Mouse (Mus musculus): ENCODE data around the gene Zfpl1.
A peak's percentile ranks its signal among the peaks of the same experiment; 100 is the strongest.
"Not testable (repeated sequence)": the region's sequence is repeated elsewhere in the genome, so short reads cannot be mapped to it uniquely, and the experiment has no call there.

The Zfpl1 gene

DNA sequence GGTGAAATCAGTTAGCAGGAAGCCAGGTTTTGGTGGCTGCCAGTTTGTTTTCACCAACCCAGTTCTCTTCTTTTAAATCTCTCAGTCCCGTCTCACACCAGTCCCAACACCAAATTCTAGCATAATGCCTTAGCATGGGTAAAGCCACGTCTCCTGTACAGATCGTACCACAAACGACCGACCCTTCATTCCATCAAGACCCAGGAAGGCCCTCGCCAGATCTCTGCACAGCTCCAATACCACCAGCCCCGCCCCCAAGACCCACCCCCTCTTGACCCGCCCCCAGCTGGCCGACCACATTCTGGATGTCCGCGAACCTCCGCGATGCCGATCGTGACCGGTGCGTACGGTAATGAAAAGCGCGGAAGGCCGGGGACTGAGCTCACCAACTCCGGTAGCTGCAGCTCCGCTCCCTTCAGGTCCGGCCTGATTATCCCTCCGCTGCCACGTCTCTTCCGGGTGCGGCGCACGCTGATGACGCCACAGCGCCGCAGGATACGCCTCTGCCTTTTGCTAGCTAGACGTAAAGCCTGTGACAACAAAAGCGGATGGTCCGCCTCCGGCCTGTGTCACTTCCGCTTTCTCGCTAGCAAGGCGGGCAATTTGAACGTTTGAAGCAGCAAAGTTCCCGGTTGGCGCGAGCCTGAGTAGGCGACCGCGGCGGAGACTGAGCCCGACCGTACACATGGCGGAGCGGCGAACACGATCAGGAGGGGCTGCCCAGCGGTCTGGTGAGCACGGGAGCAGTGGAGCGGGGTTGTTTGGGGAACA, at the start of gene Zfpl1, which contains the start of gene Cdca5:
Gene Zfpl1, minus strand, starts transcription at position 479 of the 771 bp plus-strand sequence.
Gene Cdca5, plus strand, starts transcription at position 506 of the 771 bp plus-strand sequence.
- peak; percentile 96 to 98 for DNase-seq (ENCODE audit: low spot score in 2 of 2)

DNA sequence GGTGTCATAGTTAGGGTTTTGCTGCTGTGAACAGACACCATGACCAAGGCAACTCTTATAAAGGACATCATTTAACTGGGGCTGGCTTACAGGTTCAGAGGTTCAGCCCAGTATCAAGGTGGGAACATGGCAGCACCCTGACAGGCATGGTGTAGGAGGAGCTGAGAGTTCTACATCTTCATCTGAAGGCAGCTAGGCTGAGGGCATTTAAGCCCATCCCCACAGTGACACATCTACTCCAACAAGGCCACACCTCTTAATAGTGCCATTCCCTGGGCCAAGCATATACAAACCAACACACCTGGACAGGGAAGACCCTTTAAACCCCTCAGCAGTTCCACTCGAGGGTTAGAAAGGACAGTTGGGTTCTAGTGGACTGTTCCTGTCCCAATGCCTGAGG, 48.4 kb upstream of the Zfpl1 start:
- not testable (repeated sequence) for DNase-seq (ENCODE audit: low spot score in 2 of 2)

DNA sequence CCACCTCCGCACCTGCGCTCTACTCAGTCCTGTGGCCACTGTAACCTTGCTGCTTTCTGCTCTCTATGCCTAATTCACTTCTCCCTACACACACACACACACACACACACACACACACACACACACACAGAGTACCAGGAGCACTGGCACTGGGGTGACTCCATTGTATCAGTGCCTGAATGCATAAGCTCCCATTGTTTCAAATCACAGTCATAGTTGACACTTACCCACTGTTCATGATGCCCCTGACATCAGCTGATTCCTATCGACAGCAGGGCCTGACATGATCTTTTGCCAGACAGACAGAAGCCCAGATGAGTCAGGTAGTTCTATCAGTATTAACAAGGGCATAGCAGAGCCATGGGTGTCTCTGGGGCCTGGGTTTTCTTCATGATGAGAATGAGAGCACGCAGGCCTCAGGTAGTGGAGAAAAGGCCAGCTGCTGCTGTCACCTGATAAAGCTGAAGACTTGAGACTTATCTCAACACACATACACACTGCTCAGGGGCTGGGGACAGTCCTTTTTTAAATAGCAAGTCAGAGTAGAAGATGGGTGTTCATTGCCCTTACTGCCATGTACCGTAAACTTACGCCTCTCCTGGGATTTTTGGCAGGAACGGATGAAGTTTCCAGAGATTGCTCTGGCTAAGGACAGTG, 47.5 kb upstream of the Zfpl1 start:
- DNase-seq (ENCODE audit: low spot score in 2 of 2), result no peak

DNA sequence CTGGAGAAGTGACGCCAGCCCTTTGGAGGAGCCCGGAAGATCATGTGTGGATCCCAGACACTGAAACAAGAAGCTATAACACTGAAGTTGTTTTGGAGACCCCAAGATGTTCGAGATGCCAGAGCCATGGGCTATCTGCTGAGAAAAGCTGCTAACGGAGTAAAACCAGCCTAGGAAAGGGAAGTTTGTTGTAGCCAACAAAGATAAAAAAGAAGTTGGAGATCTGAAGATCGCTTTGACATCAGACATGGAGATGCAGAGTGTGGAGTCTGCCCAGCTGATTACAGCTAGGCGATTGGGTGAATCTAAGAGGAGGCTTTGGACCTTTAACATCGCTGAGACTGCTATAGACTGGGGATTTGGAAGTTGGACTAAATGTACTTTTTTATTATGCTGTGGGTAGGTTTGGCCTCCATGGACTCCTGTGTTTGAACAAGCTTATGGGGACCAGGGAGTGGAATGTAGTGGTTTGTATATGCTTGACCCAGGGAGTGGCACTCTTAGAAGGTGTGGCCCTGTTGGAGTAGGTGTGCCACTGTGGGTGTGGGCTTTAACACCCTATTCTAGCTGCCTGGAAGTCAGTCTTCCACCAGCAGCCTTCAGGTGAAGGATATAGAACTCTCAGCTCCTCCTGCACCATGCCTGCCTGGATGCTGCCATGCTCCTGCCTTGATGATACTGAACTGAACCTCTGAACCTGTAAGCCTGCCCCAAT, 45.8 kb upstream of the Zfpl1 start:
- not testable (repeated sequence) for DNase-seq (ENCODE audit: low spot score in 2 of 2)

DNA sequence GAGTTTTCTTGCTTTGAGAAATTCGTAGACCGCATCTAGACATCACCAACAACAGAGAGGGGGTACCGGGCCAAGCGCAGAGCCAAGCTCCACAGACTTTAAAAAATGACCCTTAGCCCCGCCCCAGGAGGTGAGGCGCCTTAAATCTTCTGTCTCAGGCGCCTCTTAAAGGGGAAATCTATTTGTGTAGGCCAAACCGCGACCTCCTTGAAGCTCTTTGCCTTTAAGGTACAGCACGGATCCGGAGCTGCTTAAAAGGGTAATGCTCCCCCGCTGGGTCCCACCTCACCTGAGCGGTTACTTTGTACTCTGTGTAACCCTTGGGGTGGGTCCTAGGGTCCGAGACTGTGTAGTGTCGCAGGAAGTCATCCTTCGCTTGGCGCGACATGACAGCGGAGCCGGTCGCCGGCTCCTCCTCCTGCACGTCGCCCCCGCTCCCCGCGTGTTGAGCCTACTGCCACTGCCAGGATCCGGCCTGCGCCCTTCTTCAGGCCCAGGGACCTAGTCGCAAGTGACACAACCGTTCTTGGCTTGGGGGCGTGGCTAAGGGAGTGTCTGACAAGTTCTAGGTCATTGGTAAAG, 43.1 kb upstream of the Zfpl1 start, which contains the start of gene Snx15:
Gene Snx15, minus strand, starts transcription at position 545 of the 582 bp plus-strand sequence.
- peak; percentile 74 to 87 for DNase-seq (ENCODE audit: low spot score in 2 of 2)

DNA sequence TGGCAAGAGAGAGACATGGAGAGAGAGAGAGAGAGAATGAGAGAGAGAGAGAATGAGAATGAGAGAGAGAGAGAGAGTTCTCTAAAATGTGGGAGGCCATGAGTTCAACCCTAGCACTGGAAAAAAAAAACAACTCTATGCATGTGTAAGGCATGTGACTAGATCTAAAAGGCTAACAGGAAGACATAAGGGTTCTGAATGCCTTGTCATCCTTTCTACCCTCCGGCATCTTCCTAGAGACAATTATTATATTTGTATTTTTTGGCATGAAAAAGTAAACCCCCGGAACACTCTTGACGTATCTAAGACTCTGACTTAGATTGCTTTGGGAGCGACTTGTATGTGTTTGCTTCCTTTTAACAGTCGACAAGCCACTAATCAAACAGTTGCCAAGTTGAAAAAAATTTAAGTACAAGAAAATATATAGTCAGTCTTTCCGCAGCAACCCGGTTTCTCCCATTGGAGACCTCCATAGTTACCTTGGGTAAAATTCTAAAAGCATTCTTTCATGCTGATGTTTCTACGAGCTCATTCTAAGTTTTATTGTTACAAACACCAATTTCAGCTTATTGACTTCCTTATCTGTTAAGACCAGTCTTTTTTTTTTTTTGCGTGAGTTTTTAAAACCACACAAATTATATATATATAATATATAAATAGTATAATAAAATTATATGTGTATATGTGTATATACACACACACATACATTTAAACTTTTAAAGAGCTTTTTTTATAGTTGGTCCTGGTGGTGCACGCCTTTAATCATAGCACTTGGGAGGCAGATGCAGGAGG, 42.2 kb upstream of the Zfpl1 start:
- no peak for DNase-seq (ENCODE audit: low spot score in 2 of 2)

DNA sequence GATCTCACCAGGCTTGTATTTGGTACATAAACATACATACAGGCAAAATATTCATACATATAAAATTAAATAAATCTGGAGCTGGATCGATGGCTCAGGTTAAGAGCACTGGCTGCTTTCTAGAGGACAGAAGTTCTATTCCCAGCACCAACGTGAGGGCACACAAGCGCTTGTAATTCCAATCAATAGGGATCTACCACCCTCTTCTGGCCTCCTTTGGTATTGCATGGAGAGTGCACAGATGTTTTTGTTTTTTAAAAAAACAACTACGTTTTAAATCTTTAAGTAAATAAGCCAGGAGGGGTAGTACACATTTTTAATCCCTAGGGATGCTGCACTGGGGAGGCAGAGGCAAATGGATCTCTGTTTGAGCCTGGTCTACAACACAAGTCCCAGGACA, 41.5 kb upstream of the Zfpl1 start:
- peak in 1 of 2 experiments; percentile 44 for DNase-seq (ENCODE audit: low spot score in 2 of 2)

DNA sequence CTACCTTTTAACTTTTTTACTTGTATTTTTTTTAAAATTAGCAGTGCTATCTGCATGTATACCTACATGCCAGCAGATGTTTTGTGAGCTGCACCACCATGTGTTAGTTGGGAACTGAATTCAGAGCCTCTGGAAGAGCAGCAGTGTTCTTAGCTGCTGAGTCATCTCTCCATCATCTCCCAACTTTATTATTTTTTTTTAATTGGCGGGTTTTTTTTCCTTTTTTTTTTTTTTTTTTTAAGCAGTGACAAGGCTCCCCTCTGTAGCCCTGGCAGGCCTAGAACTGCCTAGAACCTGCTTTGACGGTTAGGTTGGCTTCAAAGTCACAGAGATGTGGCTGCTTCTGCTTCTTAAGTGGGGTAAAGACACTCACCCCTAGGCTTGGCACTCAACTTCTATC, 40.1 kb upstream of the Zfpl1 start:
- DNase-seq (ENCODE audit: low spot score in 2 of 2), result no peak

DNA sequence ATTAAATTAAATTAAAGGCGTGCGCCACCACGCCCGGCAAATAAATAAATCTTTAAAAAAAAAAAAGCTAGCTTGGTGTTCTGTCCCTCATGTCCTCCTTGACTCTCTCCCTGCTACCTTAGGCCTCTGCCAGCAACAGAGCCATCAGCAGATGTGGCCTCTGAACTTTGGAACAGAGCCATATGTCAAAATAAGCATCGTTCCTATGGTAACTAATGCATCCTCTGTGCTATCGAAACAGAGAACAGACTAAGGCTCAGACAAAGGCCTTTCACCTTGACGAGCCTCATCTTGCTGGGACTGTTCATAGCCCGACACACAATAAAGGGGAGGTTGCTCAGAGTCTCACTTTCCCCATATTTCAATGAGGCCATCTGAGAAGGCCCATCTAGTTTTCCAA, 38.6 kb upstream of the Zfpl1 start:
- no peak for DNase-seq (ENCODE audit: low spot score in 2 of 2)

DNA sequence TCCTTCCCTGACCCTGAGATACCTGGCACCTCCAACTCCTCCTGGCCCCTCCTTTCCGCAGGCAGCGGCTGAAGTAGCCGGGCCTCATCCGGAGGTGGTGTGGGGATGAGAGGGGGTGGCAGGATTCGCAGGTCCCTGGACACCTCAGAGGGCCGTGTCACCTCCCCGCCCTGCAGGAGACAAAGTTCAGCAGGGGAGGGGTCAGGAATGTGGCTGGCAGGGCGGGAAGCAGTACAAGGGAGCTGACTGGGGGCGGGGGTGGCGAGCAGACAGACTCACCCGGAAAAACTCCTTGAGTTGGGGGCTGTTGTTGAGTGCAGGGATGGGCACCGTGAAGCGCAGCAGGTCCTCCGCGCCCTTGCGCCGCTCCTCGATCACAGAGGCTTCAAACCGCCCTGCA, 37.0 kb upstream of the Zfpl1 start:
- DNase-seq (ENCODE audit: low spot score in 2 of 2), result no peak

DNA sequence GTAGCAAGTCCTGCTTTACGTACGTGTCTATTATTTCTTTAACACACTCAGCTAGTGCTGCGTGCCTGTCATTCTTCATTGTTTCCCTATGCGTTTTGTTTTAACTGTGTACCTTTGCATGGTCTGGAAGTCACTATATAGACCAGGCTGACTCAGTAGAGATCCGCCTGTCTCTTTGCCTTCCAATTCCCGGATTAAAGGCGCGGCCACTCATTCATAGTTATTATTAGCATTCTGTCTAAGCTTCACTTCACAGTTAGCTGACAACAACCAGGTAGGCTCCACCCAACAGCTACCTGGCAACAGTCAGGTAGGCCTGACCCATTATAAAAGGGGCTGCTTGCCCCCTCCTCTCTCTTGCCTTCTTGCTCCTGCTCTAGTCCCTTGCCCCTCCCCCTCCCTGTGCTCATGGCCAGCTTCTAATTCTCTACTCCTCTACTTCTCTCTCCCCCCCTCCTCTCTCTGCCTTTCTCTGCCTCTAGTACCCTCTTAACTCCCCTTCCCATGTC, 34.0 kb upstream of the Zfpl1 start:
- DNase-seq (ENCODE audit: low spot score in 2 of 2), result peak in 1 of 2 experiments; percentile 25

DNA sequence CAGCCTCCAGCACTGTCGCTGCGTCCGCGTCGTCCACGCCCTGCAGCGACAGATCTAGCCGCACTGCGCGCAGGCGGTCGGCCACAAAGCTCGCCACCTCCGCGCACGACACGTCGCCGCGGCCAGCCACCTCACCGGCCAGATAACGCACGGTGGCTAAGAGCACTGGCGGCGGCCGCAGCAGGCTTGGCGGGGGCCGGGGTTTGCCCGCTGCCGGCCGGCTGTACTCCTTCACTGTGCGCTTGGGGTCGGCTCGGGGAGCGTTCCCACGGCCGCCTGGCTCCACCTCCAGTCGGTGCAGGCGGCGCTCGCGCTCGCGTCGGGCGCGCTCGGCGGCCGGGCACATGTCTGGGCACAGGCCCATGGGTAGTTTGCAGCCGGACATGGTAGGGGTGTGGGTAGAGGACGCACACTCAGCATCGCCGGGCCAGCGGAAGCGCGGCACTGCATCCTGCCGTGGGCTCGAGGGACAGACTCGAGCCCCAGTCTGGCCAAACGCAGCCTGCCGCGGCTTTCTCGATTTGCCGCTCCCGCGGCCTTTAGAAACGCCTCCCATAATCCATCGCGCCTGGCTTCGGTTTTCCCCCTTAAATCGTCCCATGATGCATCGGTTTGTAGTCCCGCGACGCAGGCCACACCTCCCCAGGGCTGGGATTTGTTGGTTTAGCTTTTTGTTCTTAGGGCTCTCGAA, 33.4 kb upstream of the Zfpl1 start, which contains the start of gene Sac3d1:
Gene Sac3d1, minus strand, starts transcription at position 665 of the 691 bp plus-strand sequence.
- DNase-seq (ENCODE audit: low spot score in 2 of 2), result peak; percentile 76 to 83

DNA sequence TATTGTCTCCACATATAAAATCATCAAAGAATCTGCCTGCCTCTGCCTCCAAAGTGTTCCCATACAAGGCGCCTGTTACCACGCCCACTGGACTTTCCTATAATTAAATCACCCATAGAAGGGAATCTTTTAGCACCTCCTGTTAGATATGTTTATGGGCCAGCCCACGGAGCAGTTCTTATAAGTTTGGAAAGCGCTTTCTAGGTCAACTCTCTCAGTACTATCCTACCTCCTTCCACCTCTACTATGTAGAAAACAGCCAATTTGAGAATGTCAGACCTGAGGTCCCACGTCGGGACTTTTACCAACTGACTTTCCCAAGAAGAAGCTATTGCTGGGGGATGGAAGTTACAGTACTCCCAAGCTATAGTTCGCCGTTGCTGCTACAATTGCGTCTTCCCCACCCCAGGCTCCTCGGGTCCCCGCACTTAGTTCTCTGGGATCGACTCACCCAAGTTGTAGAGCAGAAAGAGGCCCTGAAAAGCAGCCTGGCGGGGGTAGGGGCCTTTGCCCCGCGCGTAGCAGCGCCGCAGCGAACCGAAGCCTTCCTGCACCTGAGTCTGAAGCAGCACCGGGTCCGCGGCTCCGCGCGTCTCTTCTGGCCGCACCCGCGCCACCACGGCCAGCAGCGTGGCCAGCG, 32.7 kb upstream of the Zfpl1 start:
- DNase-seq (ENCODE audit: low spot score in 2 of 2), result no peak

DNA sequence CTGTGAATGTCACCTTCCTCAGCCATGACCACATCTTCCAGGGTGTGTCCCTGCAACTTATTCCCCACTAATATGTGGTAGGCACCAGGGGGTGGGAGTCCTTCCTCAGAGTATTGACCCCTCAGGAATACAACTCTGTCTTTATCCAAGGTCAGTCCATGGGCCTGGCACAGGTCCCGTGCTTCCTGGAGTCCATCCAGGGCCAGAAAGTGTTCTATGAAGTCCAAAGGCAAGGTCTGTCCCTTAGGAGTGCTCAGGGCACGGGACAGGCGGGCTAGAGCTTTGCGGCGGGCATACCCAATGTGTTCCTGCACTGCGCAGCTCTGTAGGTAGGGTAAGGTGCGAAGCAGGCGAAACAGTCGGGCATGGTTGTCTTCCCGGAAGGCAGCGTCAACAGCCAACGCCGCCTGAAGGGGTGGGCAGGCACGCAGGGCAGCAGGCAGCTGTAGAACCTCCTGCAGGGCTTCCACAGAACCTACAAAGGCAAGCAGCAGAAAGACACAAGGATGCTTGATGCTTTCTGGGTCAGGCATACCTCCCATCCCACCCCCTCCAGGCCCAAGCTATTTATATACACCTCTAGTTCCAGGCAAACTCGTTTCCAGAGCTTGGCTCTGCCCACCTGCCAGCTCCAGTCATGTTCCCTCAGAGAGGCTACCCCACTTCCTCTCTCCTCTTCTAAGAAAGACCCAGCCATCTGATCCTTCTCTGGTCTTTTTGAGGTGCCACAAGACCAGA, 31.5 kb upstream of the Zfpl1 start:
- no peak for DNase-seq (ENCODE audit: low spot score in 2 of 2)

DNA sequence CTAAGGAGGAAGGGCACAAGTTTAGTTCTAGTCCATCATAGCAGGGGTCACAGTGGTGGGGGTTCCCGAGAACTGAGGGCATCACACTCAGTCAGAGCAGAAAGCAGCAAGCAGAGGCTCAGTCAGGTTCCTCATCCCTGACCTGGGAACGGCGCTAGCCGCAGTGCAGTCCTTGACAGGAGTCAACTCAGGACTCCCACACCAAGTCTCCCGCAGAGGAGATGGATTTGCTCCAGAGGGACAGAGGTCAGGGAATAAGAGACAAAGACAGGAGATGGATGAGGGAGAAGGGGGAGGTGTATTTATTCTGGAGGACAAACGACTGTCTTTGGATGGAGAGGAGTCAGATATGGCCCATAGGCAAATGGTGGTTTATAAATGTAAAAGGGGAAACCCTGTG, 28.4 kb upstream of the Zfpl1 start:
- DNase-seq (ENCODE audit: low spot score in 2 of 2), result no peak

DNA sequence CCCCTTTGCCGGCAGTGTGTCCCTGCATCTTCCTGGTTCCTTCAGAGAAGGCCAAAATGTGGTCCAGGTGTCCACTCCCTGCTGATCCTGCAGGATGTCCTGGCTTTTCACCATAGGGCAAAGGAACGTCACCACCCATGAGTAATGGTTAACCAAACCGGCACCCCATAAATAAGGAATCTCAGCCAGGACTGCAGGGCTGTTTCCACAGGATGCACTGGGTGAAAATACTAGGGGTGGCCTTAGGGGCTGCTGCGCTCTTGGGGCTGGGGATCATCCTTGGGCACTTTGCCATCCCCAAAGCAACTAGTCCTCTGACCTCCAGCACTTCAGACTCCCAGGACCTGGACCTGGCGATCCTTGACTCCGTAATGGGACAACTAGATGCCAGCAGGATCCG, 20.8 kb upstream of the Zfpl1 start, which contains the start of gene Naaladl1:
Gene Naaladl1, plus strand, starts transcription at position 197 of the 400 bp plus-strand sequence.
- no peak for DNase-seq (ENCODE audit: low spot score in 2 of 2)

DNA sequence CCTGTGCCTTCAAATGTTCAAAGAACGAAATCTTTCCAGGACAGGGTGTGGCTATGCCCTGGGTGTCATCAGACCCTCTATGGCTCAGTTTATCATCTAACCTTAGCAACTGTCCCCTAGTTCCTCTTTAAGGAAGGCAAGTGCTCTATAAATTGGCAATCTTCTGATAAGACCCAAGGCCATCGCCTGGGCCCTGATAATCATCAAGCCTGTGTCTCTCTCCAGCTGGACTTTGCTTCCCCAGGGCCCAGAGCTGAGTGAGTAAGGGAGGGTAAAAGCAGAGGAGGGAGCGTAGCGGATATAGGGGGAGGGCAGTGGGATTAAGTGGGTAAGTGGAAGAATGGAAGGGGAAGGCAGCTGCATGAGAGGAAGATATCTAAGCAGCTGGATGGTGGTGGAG, 19.7 kb upstream of the Zfpl1 start:
- DNase-seq (ENCODE audit: low spot score in 2 of 2), result no peak

DNA sequence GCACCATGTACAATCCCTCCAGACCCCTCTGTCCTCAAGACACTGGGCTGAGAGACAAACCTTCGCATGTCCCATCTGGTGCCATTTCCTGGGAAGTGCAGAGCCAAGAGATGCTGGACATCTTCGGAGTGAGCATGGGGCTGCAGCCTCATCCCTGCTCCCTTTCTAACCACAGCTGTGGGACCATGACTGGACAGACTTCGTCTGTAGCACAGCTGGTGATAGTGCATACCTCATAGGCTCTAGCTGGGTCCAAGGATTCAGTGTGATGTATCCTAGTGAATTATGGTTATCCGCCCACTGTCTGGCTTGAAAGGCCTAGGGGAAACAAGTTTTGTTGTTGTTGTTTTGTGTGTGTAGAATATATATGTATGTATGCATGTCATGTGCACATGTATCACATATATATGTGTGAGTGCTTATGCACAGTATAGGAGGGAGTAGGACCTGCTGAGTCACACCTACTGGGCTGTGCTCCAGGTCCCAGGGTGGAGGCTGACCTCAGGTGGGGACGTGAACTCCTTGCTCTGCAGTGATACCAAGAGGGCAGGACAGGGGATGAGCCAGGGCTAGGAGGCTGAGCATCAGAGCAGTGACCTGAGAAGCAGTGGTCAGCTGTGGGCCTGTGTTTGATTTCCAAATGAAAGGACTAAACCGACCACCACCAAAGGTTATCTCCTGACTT, 17.6 kb upstream of the Zfpl1 start:
- no peak for DNase-seq (ENCODE audit: low spot score in 2 of 2)
